Mouse (Mus musculus) B cell, adult 67 days (primary cell): ENCODE measurements around the gene Mgll. TPM values are rescaled to one million over a fixed set of nuclear protein-coding genes. Genes with fewer than 3 reads are reported as not detected.

ENCODE experiments used
- total RNA-seq, 2 experiments: library from RNA; stranded (reverse); gene quantifications; 4 replicates each; pipeline ENCODE4 v1.2.4; 2023

Gene Mgll
- total RNA-seq: 1 to 10 TPM; 1.0 to 2.8 TPM

GRCm38 (mm10) chr6:88724313-88725195 is at the start of gene Mgll:
Mgll (plus strand) TSS chr6:88724412.

GRCm38 (mm10) chr6:88841781-88842689 is 117.8 kb downstream of the Mgll start, which contains the start of gene Abtb1:
Abtb1 (minus strand) TSS chr6:88841984.

GRCm38 (mm10) chr6:88874868-88875508 is 150.8 kb downstream of the Mgll start, which contains the start of gene Podxl2:
Podxl2 (minus strand) TSS chr6:88875044.

Other genes with a start within 250 kb of the Mgll start
- gene Sec61a1, start 205.5 kb upstream of the Mgll start, total RNA-seq: 100 to 1,000 TPM; 218 to 235 TPM
- gene Kbtbd12, start 86.5 kb upstream of the Mgll start, total RNA-seq: not detected
- gene Abtb1, start 117.6 kb downstream of the Mgll start, total RNA-seq: 10 to 100 TPM; 49.6 to 51.6 TPM
- gene Podxl2, start 150.6 kb downstream of the Mgll start, total RNA-seq: not detected
- gene Mcm2, start 174.4 kb downstream of the Mgll start, total RNA-seq: 10 to 100 TPM; 50.9 to 55.4 TPM
- gene Tpra1, start 177.8 kb downstream of the Mgll start, total RNA-seq: 10 to 100 TPM; 67.8 to 84.3 TPM